Mouse (Mus musculus) intestine, embryonic 15.5 days (tissue): ENCODE results near the gene Socs5. TPM values are rescaled to one million over a fixed set of nuclear protein-coding genes. Genes with fewer than 3 reads are reported as not detected.
A peak's percentile ranks its signal among the peaks of the same experiment; 100 is the strongest.

Source experiments
- ATAC-seq: fragments of 200-750 bp; cut with Nextera tagmentation; 2 replicates; pipeline ENCODE4 v1.8.0; 2017; ENCODE audit warnings: moderate TSS enrichment, moderate library complexity
- H3K27ac ChIP-seq: fragments of 300-500 bp; sonication (generic); 2 replicates; pipeline ENCODE4 v1.5.1; 2015; ENCODE audit warnings: mild to moderate bottlenecking, inconsistent platforms
- H3K27me3 ChIP-seq: fragments of 300-500 bp; sonication (generic); replicated peaks from 2 replicates; pipeline ENCODE4 v1.6.1; 2015; ENCODE audit warnings: inconsistent platforms
- H3K36me3 ChIP-seq: fragments of 300-500 bp; sonication (generic); 2 replicates; pipeline ENCODE4 v1.6.1; 2015; ENCODE audit warnings: inconsistent platforms
- H3K4me1 ChIP-seq: fragments of 300-500 bp; sonication (generic); replicated peaks from 2 replicates; pipeline ENCODE4 v1.6.1; 2015; ENCODE audit warnings: inconsistent platforms
- H3K4me2 ChIP-seq: fragments of 300-500 bp; sonication (generic); replicated peaks from 2 replicates; pipeline ENCODE4 v1.6.1; 2015; ENCODE audit warnings: mild to moderate bottlenecking, inconsistent platforms
- H3K4me3 ChIP-seq: fragments of 300-500 bp; sonication (generic); replicated peaks from 2 replicates; pipeline ENCODE4 v1.5.1; 2015; ENCODE audit warnings: inconsistent platforms
- H3K9ac ChIP-seq: fragments of 300-500 bp; sonication (generic); 2 replicates; pipeline ENCODE4 v1.6.1; 2015; ENCODE audit warnings: inconsistent platforms
- H3K9me3 ChIP-seq: fragments of 300-500 bp; sonication (generic); 2 replicates; pipeline ENCODE4 v1.6.1; 2016; ENCODE audit warnings: inconsistent platforms
- WGBS: fragments of 180-500 bp; shearing (Covaris S2); methylation state at CpG from one replicate; pipeline ENCODE4 v1.1.7; 2015; 5-methylcytosine and 5-hydroxymethylcytosine counted together
- polyA plus RNA-seq: library from polyadenylated mRNA; unstranded; fragments of >200 nt; fragmentation: Nextera tagmentation; extraction: Ambion mirVana; gene quantifications from 2 replicates; pipeline ENCODE4 v1.2.1, GENCODE M21; 2015

The Socs5 gene
- polyA plus RNA-seq, 1 experiment from 2014 or later, result 10.7 TPM

DNA sequence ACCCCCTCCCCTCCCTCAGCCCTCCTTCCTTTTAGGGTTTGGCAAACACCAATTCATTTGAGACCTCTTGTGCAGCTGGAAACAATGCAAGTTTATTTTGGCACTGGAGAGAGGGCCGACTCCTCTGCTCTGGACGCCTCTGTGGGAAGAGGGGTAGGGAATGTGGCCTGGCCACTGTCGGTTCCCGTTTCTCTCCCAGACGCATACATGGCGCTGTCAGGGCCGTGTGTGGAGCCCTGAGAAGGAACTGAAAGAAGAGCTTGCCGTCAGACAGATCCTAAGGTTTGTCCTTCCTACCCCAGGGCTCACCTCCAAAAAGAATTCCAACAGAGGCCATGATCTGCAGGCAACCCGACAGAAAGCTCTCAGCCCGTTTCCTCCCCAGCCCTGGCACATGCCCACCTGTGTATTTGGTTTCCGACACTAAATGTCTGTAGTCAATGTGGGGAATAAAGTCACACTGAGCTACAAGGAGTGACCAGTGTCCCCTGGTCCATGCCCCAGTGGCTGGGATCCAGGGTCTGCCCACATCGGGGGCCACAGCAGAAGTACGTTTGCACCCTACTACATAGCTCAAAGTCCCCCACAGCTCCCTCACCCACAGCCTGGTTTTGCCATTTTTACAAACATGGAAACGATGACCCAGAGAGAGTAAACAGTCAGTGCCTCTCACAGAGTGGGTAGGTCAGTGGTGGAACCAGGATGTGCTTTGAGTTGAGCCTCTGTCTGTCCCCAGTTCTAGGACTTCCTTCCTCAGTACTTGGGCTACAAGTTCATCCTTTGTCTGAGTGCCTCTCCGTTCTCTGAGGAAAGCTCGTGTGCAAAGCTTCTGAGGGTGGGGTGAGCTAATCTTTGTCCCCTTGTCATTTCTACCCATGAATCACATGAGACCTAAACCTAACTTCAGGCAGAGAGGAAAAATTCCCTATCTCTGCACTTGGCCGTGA, 68.9 kb downstream of the Socs5 start:
- H3K4me3 ChIP-seq, result no peak overlapping the region
- H3K27me3 ChIP-seq, result no peaks in the 10 kb centered on the region
- ATAC-seq, result no peak
- peaks cover 6% of the 10 kb centered on the region; the same call in 1 of the 2 replicates for H3K4me1 ChIP-seq
- no peak overlapping the region for H3K4me2 ChIP-seq
- no peak overlapping the region for H3K9ac ChIP-seq
- no peaks in the 10 kb centered on the region for H3K9me3 ChIP-seq
- no peak overlapping the region for H3K27ac ChIP-seq
- no peaks in the 10 kb centered on the region for H3K36me3 ChIP-seq
- 61% methylated on average over 17 of the region's 17 CpGs for WGBS

- H3K36me3 ChIP-seq, result no peaks in the 10 kb centered on the region
- no peaks in the 10 kb centered on the region for H3K27me3 ChIP-seq
- WGBS, result 53% methylated on average over 16 of the region's 16 CpGs
- H3K4me2 ChIP-seq, result no peak overlapping the region
- H3K9ac ChIP-seq, result no peak overlapping the region
- ATAC-seq, result peak; percentile 57; the same call in 1 of the 2 replicates
- no peak overlapping the region for H3K27ac ChIP-seq
- H3K4me1 ChIP-seq, result peaks cover 6% of the 10 kb centered on the region; the same call in 1 of the 2 replicates
- H3K9me3 ChIP-seq, result no peaks in the 10 kb centered on the region
- no peak overlapping the region for H3K4me3 ChIP-seq
These were observed 71.4 kb downstream of the Socs5 start for GRCm38 (mm10) chr17:87178596-87179590.

DNA sequence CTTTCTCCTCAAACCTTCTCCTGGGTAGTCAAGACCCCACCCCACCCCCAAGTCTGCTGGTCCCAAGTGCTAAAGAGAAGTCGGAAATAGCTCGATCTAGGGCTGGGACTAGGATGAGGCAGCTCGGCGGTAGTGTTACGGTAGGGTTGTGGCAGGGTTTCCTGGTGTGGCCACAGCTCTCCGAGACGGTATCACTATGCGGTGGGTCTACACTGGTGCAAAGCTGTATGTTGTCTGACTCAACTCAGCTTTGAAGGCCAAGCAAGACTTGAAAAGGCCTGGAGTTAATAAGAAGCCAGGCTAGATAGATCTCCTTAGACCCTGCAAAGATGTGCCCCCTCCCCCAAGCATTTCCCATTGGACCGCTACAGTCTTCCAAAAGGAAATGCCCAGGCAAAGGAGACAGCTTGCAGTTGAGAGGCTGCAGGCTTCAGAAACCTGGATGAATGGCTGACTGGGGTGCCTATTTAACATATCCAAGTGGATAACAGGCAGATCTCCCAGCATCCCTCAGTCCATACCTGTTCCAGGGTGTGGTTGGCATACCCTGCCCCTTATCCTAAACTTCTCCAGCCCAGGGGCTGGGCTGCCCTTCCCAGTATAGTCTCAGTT, 72.6 kb downstream of the Socs5 start:
- Histone ChIP-seq H3K4me3 (no peak overlapping the region), H3K9me3 (no peaks in the 10 kb centered on the region), H3K4me2 (no peak overlapping the region), H3K9ac (no peak overlapping the region), H3K4me1 (peaks cover 6% of the 10 kb centered on the region; the same call in 1 of the 2 replicates), H3K27me3 (no peaks in the 10 kb centered on the region), H3K27ac (no peak overlapping the region), H3K36me3 (no peaks in the 10 kb centered on the region)
- 0 out of 2 replicates have a peak, but pooled peaks have one; percentile 37 for ATAC-seq
- 79% methylated on average over 9 of the region's 9 CpGs for WGBS

GRCm38 (mm10) chr17:87181683-87182346, 74.3 kb downstream of the Socs5 start:
- Histone ChIP-seq H3K27me3 (no peaks in the 10 kb centered on the region), H3K4me2 (no peak overlapping the region), H3K27ac (no peak overlapping the region), H3K9me3 (no peaks in the 10 kb centered on the region), H3K36me3 (no peaks in the 10 kb centered on the region), H3K9ac (no peak overlapping the region), H3K4me3 (no peak overlapping the region), H3K4me1 (peaks cover 6% of the 10 kb centered on the region; the same call in 1 of the 2 replicates)
- 80% methylated on average over 8 of the region's 8 CpGs for WGBS
- no peak for ATAC-seq

- no peaks in the 10 kb centered on the region for H3K4me1 ChIP-seq
- no peak for ATAC-seq
- no peak overlapping the region for H3K9ac ChIP-seq
- H3K4me2 ChIP-seq, result no peak overlapping the region; the same call in 1 of the 2 replicates
- H3K9me3 ChIP-seq, result no peaks in the 10 kb centered on the region
- H3K27me3 ChIP-seq, result no peaks in the 10 kb centered on the region
- H3K27ac ChIP-seq, result no peak overlapping the region
- no peak overlapping the region for H3K4me3 ChIP-seq
- 46% methylated on average over 11 of the region's 11 CpGs for WGBS
- no peaks in the 10 kb centered on the region for H3K36me3 ChIP-seq
These were observed 78.1 kb downstream of the Socs5 start for GRCm38 (mm10) chr17:87185461-87186066.

DNA sequence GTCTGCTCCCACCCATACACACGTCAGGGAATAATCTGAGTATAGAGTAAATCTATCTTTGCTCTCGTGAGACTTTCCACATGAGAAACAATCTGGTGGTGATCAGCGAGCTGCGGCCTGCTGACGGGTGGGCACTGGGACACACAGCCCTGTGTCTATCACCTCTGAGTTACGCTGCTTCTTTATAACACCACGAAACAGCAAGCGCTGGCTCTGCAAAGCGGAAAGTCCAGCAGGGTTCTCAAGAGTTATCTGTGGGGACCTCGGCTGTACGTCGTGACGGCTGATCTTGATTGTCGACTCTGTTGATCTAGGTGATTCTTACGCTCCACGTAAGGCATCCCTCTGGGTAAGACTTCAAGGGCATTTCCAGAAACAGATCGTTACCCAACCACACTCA, 79.5 kb downstream of the Socs5 start:
- Histone ChIP-seq H3K27ac (no peak overlapping the region), H3K27me3 (no peaks in the 10 kb centered on the region), H3K36me3 (no peaks in the 10 kb centered on the region), H3K4me1 (no peaks in the 10 kb centered on the region), H3K9me3 (no peaks in the 10 kb centered on the region), H3K4me3 (no peak overlapping the region), H3K9ac (no peak overlapping the region), H3K4me2 (no peak overlapping the region)
- 74% methylated on average over 17 of the region's 17 CpGs for WGBS
- ATAC-seq, result no peak

Other genes with a start within 250 kb of the Socs5 start
- gene Tmem247, start 190.3 kb upstream of the Socs5 start, polyA plus RNA-seq, result not detected in 2 replicates
- gene Atp6v1e2, start 159.8 kb upstream of the Socs5 start, polyA plus RNA-seq, result not detected in 2 replicates
- gene Rhoq, start 144.6 kb upstream of the Socs5 start, polyA plus RNA-seq, result 11.2 and 11.6 TPM in 2 replicates
- gene Pigf, start 82.3 kb upstream of the Socs5 start, polyA plus RNA-seq, result 55.2 and 57.4 TPM in 2 replicates
- gene Cript, start 82.1 kb upstream of the Socs5 start, polyA plus RNA-seq, result 129 and 138 TPM in 2 replicates
- gene Mcfd2, start 158.3 kb downstream of the Socs5 start, polyA plus RNA-seq, result 117 and 139 TPM in 2 replicates
- gene Ttc7, start 175.2 kb downstream of the Socs5 start, polyA plus RNA-seq, result 22.0 and 24.7 TPM in 2 replicates